Mouse (Mus musculus): Measurements from ENCODE around the gene Nfs1. TPM values are rescaled to one million over a fixed set of nuclear protein-coding genes. Genes with fewer than 3 reads are reported as not detected.
A peak's percentile ranks its signal among the peaks of the same experiment; 100 is the strongest.

The Nfs1 gene
- polyA plus RNA-seq, 1 experiment, result 112 TPM

DNA sequence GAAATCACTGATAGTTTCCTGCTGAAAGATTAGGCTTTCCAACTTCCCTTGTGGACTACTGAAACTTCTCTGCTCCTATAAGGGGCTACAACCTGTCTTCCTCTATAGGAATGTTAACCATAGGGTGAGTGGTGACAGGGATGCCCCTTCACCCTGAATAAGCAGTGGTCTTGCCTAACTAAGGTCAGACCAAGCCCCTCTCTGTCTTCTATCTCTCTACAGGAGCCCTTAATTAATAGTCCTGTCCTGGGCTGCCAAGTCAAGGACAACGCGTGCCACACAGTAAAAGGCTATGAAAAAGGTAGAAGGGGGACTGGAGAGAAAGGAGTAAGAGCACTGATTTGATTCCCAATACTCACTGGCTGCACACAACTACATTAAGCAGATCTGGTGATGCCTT, 37.6 kb upstream of the Nfs1 start:
- Histone ChIP-seq H3K36me3 (ENCODE audit: control insufficient read depth, insufficient read depth, low read length) (peaks cover 7% of the 10 kb centered on the region; the same call in 1 of the 2 replicates), H3K27ac (ENCODE audit: insufficient read depth, low read depth, low read length) (peak overlapping the region; percentile 98), H3K4me1 (ENCODE audit: control insufficient read depth, insufficient read depth, low read length) (peaks cover 19% of the 10 kb centered on the region), H3K27me3 (replicated peaks; ENCODE audit: control insufficient read depth, insufficient read depth, low read length) (no peaks in the 10 kb centered on the region), H3K4me3 (ENCODE audit: insufficient read depth, low read depth, low read length) (no peak overlapping the region)
- DNase-seq, result no peak
- TF ChIP-seq POLR2A (IDR thresholded peaks at IDR 0.05; ENCODE audit: low read depth, low read length) (no peak), CTCF (conservative IDR thresholded peaks at IDR 0.05; ENCODE audit: insufficient read depth, insufficient read length, low read depth, low read length) (no peak)
- 64% methylated on average over 2 of the region's 2 CpGs for WGBS

DNA sequence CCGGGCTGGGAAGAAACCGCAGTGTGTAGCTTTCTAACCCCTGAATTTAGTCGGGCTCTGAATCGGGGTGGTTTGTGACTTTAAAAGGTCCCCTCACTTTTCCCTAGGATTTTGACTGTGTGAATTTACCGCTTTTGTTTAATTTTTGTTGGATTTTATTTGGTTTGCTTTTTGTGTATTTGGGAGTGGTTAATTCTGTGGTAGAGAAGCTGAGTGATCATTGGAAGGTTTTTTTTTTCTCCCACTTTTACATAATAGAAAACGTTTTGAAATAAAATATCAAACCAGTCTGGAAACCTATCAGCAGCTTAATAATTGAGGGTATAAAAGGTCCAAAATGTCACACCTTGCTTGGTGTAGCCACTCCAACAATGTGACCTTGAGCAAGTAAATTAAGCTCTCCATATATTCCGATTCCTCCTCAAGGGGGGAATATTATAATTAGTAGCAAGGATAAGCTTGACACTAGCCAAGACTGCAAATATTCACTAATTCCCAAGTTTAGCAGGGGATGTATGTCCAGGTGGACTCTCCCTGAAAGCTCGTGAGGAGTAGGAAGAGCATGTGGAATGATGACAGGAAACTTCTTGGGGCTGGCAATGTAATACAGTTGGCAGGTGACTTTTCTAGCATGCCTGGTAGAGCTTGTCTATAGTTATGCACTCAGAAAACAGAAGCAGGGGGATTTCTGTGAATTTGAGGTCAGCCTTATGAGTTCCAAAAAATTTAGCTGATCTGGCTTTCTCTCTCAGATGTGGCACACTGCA, 37.0 kb upstream of the Nfs1 start:
- peaks cover 7% of the 10 kb centered on the region; the same call in 1 of the 2 replicates for H3K36me3 ChIP-seq (ENCODE audit: control insufficient read depth, insufficient read depth, low read length)
- H3K4me1 ChIP-seq (ENCODE audit: control insufficient read depth, insufficient read depth, low read length), result peaks cover 19% of the 10 kb centered on the region
- H3K27ac ChIP-seq (ENCODE audit: insufficient read depth, low read depth, low read length), result peak overlapping the region; percentile 98
- H3K27me3 ChIP-seq (replicated peaks; ENCODE audit: control insufficient read depth, insufficient read depth, low read length), result no peaks in the 10 kb centered on the region
- H3K4me3 ChIP-seq (ENCODE audit: insufficient read depth, low read depth, low read length), result peak overlapping the region; percentile 71
- TF ChIP-seq POLR2A (IDR thresholded peaks at IDR 0.05; ENCODE audit: low read depth, low read length), result no peak
- no peak for TF ChIP-seq CTCF (conservative IDR thresholded peaks at IDR 0.05; ENCODE audit: insufficient read depth, insufficient read length, low read depth, low read length)
- DNase-seq, result peak; percentile 43
- WGBS, result 5% methylated on average over 8 of the region's 8 CpGs

DNA sequence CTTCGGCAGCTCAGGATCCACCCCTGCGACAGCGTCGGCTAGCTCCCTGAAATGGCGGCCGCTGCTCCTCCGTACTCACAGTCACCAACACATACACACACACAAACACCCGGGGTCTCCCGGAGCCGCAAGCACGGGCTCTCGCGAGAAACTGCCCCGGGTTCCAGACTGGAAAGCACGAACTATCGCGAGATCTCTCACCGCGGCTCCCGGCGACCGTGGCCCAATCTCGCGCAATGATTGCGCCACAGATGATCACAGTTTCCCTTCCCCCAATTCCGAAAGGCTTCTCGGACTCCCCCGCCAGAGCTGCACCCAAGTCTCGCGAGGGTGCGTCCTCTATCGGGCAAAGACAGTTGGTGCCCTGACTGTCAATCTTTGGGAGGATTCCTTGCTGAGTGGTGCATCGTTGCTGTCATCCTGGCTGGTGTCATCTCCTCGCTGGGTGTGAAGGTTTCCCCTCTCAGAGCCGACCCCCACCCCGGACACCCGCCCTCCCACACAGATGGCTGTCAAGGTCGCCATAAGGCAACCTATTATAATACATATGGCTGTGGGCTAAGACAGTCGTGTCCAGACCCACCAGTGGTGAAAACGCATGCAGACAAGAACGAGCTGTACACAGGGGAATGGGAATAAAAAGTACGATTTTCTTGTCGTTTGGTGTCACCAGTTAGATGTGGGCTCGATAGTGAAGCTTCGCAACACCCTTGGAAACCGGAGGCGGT, 36.3 kb upstream of the Nfs1 start, which contains the start of gene Rbm39:
Rbm39 (minus strand) TSS at position 145 of the 728 bp plus-strand sequence.
- Histone ChIP-seq H3K27ac (ENCODE audit: insufficient read depth, low read depth, low read length) (peak within 1 kb of the TSS; percentile 99), H3K36me3 (ENCODE audit: control insufficient read depth, insufficient read depth, low read length) (peaks cover 7% of the 10 kb centered on the region; the same call in 1 of the 2 replicates), H3K4me1 (ENCODE audit: control insufficient read depth, insufficient read depth, low read length) (peaks cover 19% of the 10 kb centered on the region), H3K4me3 (ENCODE audit: insufficient read depth, low read depth, low read length) (peak within 1 kb of the TSS; percentile 92), H3K27me3 (replicated peaks; ENCODE audit: control insufficient read depth, insufficient read depth, low read length) (no peaks in the 10 kb centered on the region)
- TF ChIP-seq CTCF (conservative IDR thresholded peaks at IDR 0.05; ENCODE audit: insufficient read depth, insufficient read length, low read depth, low read length) (peak; percentile 44), POLR2A (IDR thresholded peaks at IDR 0.05; ENCODE audit: low read depth, low read length) (peak; percentile 96)
- DNase-seq, result peak; percentile 100
- under 1% methylated on average over 47 of the region's 47 CpGs for WGBS

DNA sequence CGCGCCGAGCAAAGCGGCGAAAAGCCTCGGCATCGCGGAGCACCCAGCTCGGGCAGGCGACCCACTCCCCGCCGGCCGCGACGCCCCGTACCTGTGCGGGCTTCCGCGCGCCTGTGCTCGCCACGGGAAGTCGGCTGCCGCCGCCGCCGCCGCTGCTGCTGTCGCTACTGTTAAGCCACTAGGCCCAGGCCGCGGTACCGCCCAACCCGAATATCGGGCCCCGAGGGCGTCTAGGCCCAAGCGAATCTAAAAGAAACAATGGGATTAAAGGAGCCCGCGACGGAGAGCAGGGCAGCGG, 35.8 kb upstream of the Nfs1 start:
- Histone ChIP-seq H3K4me3 (ENCODE audit: insufficient read depth, low read depth, low read length) (peak overlapping the region; percentile 92), H3K27me3 (replicated peaks; ENCODE audit: control insufficient read depth, insufficient read depth, low read length) (no peaks in the 10 kb centered on the region), H3K27ac (ENCODE audit: insufficient read depth, low read depth, low read length) (peak overlapping the region; percentile 99), H3K4me1 (ENCODE audit: control insufficient read depth, insufficient read depth, low read length) (peaks cover 19% of the 10 kb centered on the region), H3K36me3 (ENCODE audit: control insufficient read depth, insufficient read depth, low read length) (peaks cover 7% of the 10 kb centered on the region; the same call in 1 of the 2 replicates)
- under 1% methylated on average over 41 of the region's 41 CpGs for WGBS
- TF ChIP-seq POLR2A (IDR thresholded peaks at IDR 0.05; ENCODE audit: low read depth, low read length), result no peak
- no peak for TF ChIP-seq CTCF (conservative IDR thresholded peaks at IDR 0.05; ENCODE audit: insufficient read depth, insufficient read length, low read depth, low read length)
- no peak for DNase-seq

DNA sequence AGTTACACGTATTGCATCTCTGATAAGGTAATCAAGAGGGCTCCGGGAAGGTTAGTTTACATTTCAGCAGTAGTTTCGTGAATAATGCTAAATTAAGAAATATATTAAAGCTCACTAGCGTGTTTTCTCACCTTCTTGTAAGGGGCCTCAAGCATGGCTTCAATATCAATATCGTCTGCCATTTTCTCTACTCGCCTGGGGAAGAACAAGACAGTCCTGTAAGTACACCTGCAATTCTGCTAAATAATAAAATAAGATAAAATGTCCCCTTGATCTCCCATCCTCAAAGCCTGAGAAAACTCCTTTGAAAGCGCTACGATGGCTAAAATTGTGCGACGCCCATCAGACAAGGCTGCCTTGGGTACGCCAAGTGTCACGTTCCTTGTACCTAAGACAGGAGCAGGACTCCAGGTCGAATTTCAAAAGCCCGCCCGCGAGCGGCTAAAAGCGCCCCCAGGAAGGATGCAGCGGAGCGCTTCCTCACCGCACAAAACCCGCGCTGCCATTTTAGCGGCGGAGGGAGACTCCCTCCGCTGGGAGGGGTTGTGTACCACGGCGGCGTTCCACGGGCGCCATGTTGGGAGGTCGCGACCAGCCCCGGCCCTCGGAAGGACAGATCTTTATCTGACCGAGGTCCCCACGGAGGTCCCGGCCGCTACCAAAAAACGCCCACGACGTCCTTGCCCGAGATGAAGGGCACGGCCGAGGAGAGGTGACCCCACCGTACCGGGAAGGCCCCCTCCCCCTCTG, 35.2 kb upstream of the Nfs1 start:
- H3K27me3 ChIP-seq (replicated peaks; ENCODE audit: control insufficient read depth, insufficient read depth, low read length), result no peaks in the 10 kb centered on the region
- H3K36me3 ChIP-seq (ENCODE audit: control insufficient read depth, insufficient read depth, low read length), result peaks cover 9% of the 10 kb centered on the region; the same call in 1 of the 2 replicates
- peak; percentile 83 for DNase-seq
- WGBS, result under 1% methylated on average over 47 of the region's 47 CpGs
- TF ChIP-seq POLR2A (IDR thresholded peaks at IDR 0.05; ENCODE audit: low read depth, low read length) (no peak), CTCF (conservative IDR thresholded peaks at IDR 0.05; ENCODE audit: insufficient read depth, insufficient read length, low read depth, low read length) (no peak)
- peak overlapping the region; percentile 99 for H3K27ac ChIP-seq (ENCODE audit: insufficient read depth, low read depth, low read length)
- peaks cover 19% of the 10 kb centered on the region for H3K4me1 ChIP-seq (ENCODE audit: control insufficient read depth, insufficient read depth, low read length)
- H3K4me3 ChIP-seq (ENCODE audit: insufficient read depth, low read depth, low read length), result peak overlapping the region; percentile 92

DNA sequence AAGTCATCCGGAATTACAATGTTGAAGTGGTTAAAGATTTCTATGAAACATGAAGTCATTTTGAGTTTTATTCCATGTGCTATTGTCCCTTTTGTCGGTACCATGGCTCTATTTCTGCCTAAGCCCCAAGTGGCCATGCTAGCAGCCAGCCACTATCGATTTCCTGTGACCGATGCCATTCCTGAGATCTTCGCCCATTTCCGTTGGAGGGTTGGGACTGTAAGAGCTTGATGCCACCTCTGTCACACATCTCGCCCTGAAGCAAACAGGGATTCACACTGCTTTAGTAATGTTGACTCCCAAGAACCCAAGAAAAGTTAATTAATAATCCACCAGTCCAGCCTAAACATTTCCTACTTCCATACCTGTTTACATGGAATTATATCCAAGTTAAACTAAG, 33.7 kb upstream of the Nfs1 start:
- Histone ChIP-seq H3K27me3 (replicated peaks; ENCODE audit: control insufficient read depth, insufficient read depth, low read length) (no peaks in the 10 kb centered on the region), H3K4me3 (ENCODE audit: insufficient read depth, low read depth, low read length) (peak overlapping the region; percentile 26), H3K4me1 (ENCODE audit: control insufficient read depth, insufficient read depth, low read length) (peaks cover 19% of the 10 kb centered on the region), H3K27ac (ENCODE audit: insufficient read depth, low read depth, low read length) (no peak overlapping the region), H3K36me3 (ENCODE audit: control insufficient read depth, insufficient read depth, low read length) (peaks cover 15% of the 10 kb centered on the region)
- DNase-seq, result no peak
- WGBS, result 7% methylated on average over 7 of the region's 7 CpGs
- TF ChIP-seq CTCF (conservative IDR thresholded peaks at IDR 0.05; ENCODE audit: insufficient read depth, insufficient read length, low read depth, low read length), result no peak
- TF ChIP-seq POLR2A (IDR thresholded peaks at IDR 0.05; ENCODE audit: low read depth, low read length), result no peak

Measured in kidney, adult 2 months (tissue).